Mouse (Mus musculus) forebrain, embryonic 13.5 days (tissue): ENCODE measurements at regions not wholly inside any gene's neighbourhood (a gene's known extent, or its start where the extent isn't known, plus 50 kb on each side); places are given as distances from the start of the nearest gene placed in this dataset.
A peak's percentile ranks its signal among the peaks of the same experiment; 100 is the strongest.

Source experiments
- ATAC-seq: fragments of 200-750 bp; cut with Nextera tagmentation; 2 replicates; pipeline ENCODE4 v1.8.0; 2017
- H3K27ac ChIP-seq: fragments of 300-500 bp; sonication (generic); 2 replicates; pipeline ENCODE4 v1.5.1; 2015; ENCODE audit warnings: inconsistent platforms, mild to moderate bottlenecking, moderate library complexity
- H3K27me3 ChIP-seq: fragments of 300-500 bp; sonication (generic); 2 replicates; pipeline ENCODE4 v1.6.1; 2015; ENCODE audit warnings: mild to moderate bottlenecking, inconsistent platforms
- H3K36me3 ChIP-seq: fragments of 300-500 bp; sonication (generic); 2 replicates; pipeline ENCODE4 v1.6.1; 2015; ENCODE audit warnings: mild to moderate bottlenecking, inconsistent platforms; ENCODE audit not compliant: poor library complexity, severe bottlenecking
- H3K4me1 ChIP-seq: fragments of 300-500 bp; sonication (generic); 2 replicates; pipeline ENCODE4 v1.6.1; 2015; ENCODE audit warnings: inconsistent platforms
- H3K4me2 ChIP-seq: fragments of 300-500 bp; sonication (generic); 2 replicates; pipeline ENCODE4 v1.6.1; 2015; ENCODE audit warnings: inconsistent platforms, mild to moderate bottlenecking, moderate library complexity
- H3K4me3 ChIP-seq: fragments of 300-500 bp; sonication (generic); 2 replicates; pipeline ENCODE4 v1.5.1; 2015; ENCODE audit warnings: mild to moderate bottlenecking, inconsistent platforms
- H3K9ac ChIP-seq: fragments of 300-500 bp; sonication (generic); 2 replicates; pipeline ENCODE4 v1.6.1; 2015; ENCODE audit warnings: mild to moderate bottlenecking, inconsistent platforms
- H3K9me3 ChIP-seq: fragments of 300-500 bp; sonication (generic); replicated peaks from 2 replicates; pipeline ENCODE4 v1.6.1; 2016; ENCODE audit warnings: inconsistent platforms
- WGBS: fragments of 180-500 bp; shearing (Covaris S2); methylation state at CpG from one replicate; pipeline ENCODE4 v1.1.7; 2015; 5-methylcytosine and 5-hydroxymethylcytosine counted together

GRCm38 (mm10) chr4:31877389-31877788 is 86.5 kb upstream of the Map3k7 start:
- no peaks in the 10 kb centered on the region for H3K36me3 ChIP-seq
- H3K4me1 ChIP-seq, result peaks cover 46% of the 10 kb centered on the region
- H3K9me3 ChIP-seq, result no peaks in the 10 kb centered on the region
- 27% methylated on average over 3 of the region's 3 CpGs for WGBS
- H3K27ac ChIP-seq, result no peak overlapping the region
- no peaks in the 10 kb centered on the region for H3K27me3 ChIP-seq
- no peak for ATAC-seq
- H3K4me2 ChIP-seq, result no peak overlapping the region
- no peak overlapping the region for H3K4me3 ChIP-seq
- no peak overlapping the region for H3K9ac ChIP-seq

- Histone ChIP-seq H3K36me3 (no peaks in the 10 kb centered on the region), H3K27ac (no peak overlapping the region), H3K9me3 (no peaks in the 10 kb centered on the region), H3K4me2 (0 out of 2 replicates have a peak overlapping the region, but pooled peaks have one; percentile 0), H3K9ac (no peak overlapping the region), H3K27me3 (no peaks in the 10 kb centered on the region), H3K4me3 (no peak overlapping the region), H3K4me1 (peaks cover 38% of the 10 kb centered on the region)
- 26% methylated on average over 10 of the region's 10 CpGs for WGBS
- ATAC-seq, result peak; percentile 73
Measured at GRCm38 (mm10) chr4:31878493-31879191, 85.3 kb upstream of the Map3k7 start.

GRCm38 (mm10) chr4:31879192-31879585 is 84.7 kb upstream of the Map3k7 start:
- Histone ChIP-seq H3K4me2 (0 out of 2 replicates have a peak overlapping the region, but pooled peaks have one; percentile 52), H3K4me3 (no peak overlapping the region)
- 35% methylated on average over 5 of the region's 5 CpGs for WGBS

GRCm38 (mm10) chr4:31880213-31880612 is 83.7 kb upstream of the Map3k7 start:
- H3K36me3 ChIP-seq, result no peaks in the 10 kb centered on the region
- peak; percentile 48 for ATAC-seq
- H3K4me3 ChIP-seq, result peak overlapping the region; percentile 10; the same call in 1 of the 2 replicates
- H3K9me3 ChIP-seq, result no peaks in the 10 kb centered on the region
- peak overlapping the region; percentile 52 for H3K4me2 ChIP-seq
- peaks cover 35% of the 10 kb centered on the region for H3K4me1 ChIP-seq
- WGBS, result 3% methylated on average over 7 of the region's 7 CpGs
- H3K27me3 ChIP-seq, result no peaks in the 10 kb centered on the region
- H3K27ac ChIP-seq, result no peak overlapping the region
- H3K9ac ChIP-seq, result peak overlapping the region; percentile 45; the same call in 1 of the 2 replicates

More at GRCm38 (mm10) chr4:31879192-31879585, 84.7 kb upstream of the Map3k7 start:
- no peaks in the 10 kb centered on the region for H3K27me3 ChIP-seq
- H3K9ac ChIP-seq, result no peak overlapping the region
- peaks cover 35% of the 10 kb centered on the region for H3K4me1 ChIP-seq
- no peaks in the 10 kb centered on the region for H3K36me3 ChIP-seq
- no peak overlapping the region for H3K27ac ChIP-seq
- no peak; the same call in 1 of the 2 replicates for ATAC-seq
- H3K9me3 ChIP-seq, result no peaks in the 10 kb centered on the region

- Histone ChIP-seq H3K27me3 (no peaks in the 10 kb centered on the region), H3K36me3 (no peaks in the 10 kb centered on the region), H3K9me3 (no peaks in the 10 kb centered on the region), H3K4me1 (no peaks in the 10 kb centered on the region), H3K4me3 (no peak overlapping the region), H3K4me2 (no peak overlapping the region), H3K27ac (no peak overlapping the region), H3K9ac (no peak overlapping the region)
- WGBS, result 70% methylated on average over 3 of the region's 3 CpGs
- ATAC-seq, result no peak
Measured at GRCm38 (mm10) chr4:31889673-31890072, 74.2 kb upstream of the Map3k7 start.

- Histone ChIP-seq H3K27ac (no peak overlapping the region), H3K36me3 (no peaks in the 10 kb centered on the region), H3K9ac (no peak overlapping the region), H3K4me3 (no peak overlapping the region), H3K27me3 (no peaks in the 10 kb centered on the region), H3K9me3 (no peaks in the 10 kb centered on the region), H3K4me2 (no peak overlapping the region), H3K4me1 (no peaks in the 10 kb centered on the region)
- no peak for ATAC-seq
- 84% methylated on average over 8 of the region's 8 CpGs for WGBS
Measured at GRCm38 (mm10) chr4:31909086-31909673, 54.7 kb upstream of the Map3k7 start.
